Mouse (Mus musculus): ENCODE measurements around the gene Col4a6. TPM values are rescaled to one million over a fixed set of nuclear protein-coding genes. Genes with fewer than 3 reads are reported as not detected.

Gene Col4a6
- polyA plus RNA-seq, 1 experiment from 2014 or later, result 0.69 TPM

DNA sequence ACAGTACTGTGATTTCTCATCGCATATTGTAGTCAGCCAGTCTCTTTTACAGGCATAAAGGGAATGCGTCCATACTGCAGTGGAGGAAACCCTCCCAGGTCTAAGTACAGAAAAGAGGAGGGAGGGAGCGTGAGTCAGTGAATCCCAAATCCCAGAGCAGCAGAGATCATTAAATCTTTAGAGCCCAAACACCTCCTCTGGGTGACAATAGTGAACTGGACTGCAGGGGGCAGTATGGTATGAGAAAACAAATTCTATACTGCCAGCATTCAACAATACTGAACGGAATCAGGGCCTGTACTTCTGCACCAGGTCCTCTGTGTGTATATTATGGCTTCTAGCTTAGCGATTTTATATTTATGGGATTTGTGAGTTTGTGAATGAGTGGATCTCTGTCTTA lies 261.1 kb downstream of the Col4a6 start:
- H3K27me3 ChIP-seq (ENCODE audit: low read depth, poor library complexity, severe bottlenecking), result peaks cover 84% of the 10 kb centered on the region
- DNase-seq (ENCODE audit: low spot score), result no peak

GRCm38 (mm10) chrX:141198993-141199392 lies 274.9 kb downstream of the Col4a6 start:
- Histone ChIP-seq H3K4me3 (no peak overlapping the region), H3K4me1 (no peaks in the 10 kb centered on the region), H3K27ac (no peak overlapping the region), H3K36me3 (no peaks in the 10 kb centered on the region), H3K27me3 (ENCODE audit: low read depth, poor library complexity, severe bottlenecking) (peaks cover 100% of the 10 kb centered on the region), H3K9me3 (replicated peaks) (no peaks in the 10 kb centered on the region)
- 84% methylated on average over 3 of the region's 3 CpGs for WGBS
- DNase-seq (ENCODE audit: low spot score), result no peak

More for the DNA sequence above, 261.1 kb downstream of the Col4a6 start:
- WGBS, result 51% methylated on average over 5 of the region's 5 CpGs
- H3K27ac ChIP-seq, result no peak overlapping the region
- no peaks in the 10 kb centered on the region for H3K9me3 ChIP-seq (replicated peaks)
- H3K36me3 ChIP-seq, result no peaks in the 10 kb centered on the region
- no peak overlapping the region for H3K4me3 ChIP-seq
- H3K4me1 ChIP-seq, result no peaks in the 10 kb centered on the region

DNA sequence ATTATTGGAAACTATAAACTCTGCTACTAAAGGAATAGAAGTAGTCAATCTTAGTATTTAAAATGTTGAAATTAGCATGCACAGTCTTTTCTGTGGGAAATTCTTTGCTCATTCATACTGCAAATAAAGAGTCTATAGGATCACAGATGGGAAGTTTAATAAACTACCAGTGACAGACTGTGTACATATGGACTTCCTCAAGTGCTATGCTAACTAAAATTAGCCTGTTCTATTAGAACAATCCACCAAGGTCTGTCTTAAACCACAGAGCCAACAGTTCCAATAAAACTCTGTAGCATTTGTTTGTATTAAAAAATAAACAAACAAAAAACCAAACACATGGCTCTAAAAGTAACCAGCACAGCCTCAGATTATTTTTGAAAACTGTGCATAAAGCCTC lies 278.8 kb downstream of the Col4a6 start:
- H3K4me1 ChIP-seq, result no peaks in the 10 kb centered on the region
- peaks cover 100% of the 10 kb centered on the region for H3K27me3 ChIP-seq (ENCODE audit: low read depth, poor library complexity, severe bottlenecking)
- DNase-seq (ENCODE audit: low spot score), result no peak
- H3K4me3 ChIP-seq, result no peak overlapping the region
- no peak overlapping the region for H3K27ac ChIP-seq
- H3K36me3 ChIP-seq, result no peaks in the 10 kb centered on the region
- H3K9me3 ChIP-seq (replicated peaks), result no peaks in the 10 kb centered on the region

- Histone ChIP-seq H3K36me3 (no peaks in the 10 kb centered on the region), H3K27me3 (ENCODE audit: low read depth, poor library complexity, severe bottlenecking) (peaks cover 98% of the 10 kb centered on the region), H3K27ac (no peak overlapping the region), H3K4me3 (no peak overlapping the region), H3K9me3 (replicated peaks) (no peaks in the 10 kb centered on the region), H3K4me1 (no peaks in the 10 kb centered on the region)
- peak; percentile 46 for DNase-seq (ENCODE audit: low spot score)
- 38% methylated on average over 7 of the region's 7 CpGs for WGBS
Measured at GRCm38 (mm10) chrX:141175353-141175752, 298.5 kb downstream of the Col4a6 start.

- H3K27ac ChIP-seq, result no peak overlapping the region
- H3K9me3 ChIP-seq (replicated peaks), result no peaks in the 10 kb centered on the region
- WGBS, result 98% methylated on average over 4 of the region's 4 CpGs
- H3K4me3 ChIP-seq, result no peak overlapping the region
- DNase-seq (ENCODE audit: low spot score), result no peak
- H3K36me3 ChIP-seq, result no peaks in the 10 kb centered on the region
- peaks cover 90% of the 10 kb centered on the region for H3K27me3 ChIP-seq (ENCODE audit: low read depth, poor library complexity, severe bottlenecking)
- H3K4me1 ChIP-seq, result no peaks in the 10 kb centered on the region
Measured at GRCm38 (mm10) chrX:141165067-141165466, 308.8 kb downstream of the Col4a6 start.

DNA sequence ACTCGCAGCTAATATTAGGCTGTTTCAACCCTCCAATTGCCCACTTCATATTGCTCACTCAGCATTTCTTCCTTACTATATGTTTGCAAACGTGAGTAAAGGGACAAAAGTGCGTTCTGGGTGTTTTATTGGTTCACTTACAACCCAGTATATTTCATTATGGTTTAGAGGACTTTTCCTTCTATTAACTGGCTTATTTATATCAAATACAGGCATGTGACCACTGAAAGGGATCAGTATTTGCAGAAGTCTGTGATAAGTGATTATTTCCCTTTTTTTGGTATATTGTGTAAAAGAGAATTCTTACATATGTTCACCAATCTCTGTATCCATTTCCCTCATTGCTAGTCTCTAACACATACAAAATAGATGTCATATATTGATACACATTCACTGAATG lies 313.5 kb downstream of the Col4a6 start:
- Histone ChIP-seq H3K27me3 (ENCODE audit: low read depth, poor library complexity, severe bottlenecking) (peaks cover 88% of the 10 kb centered on the region), H3K4me3 (no peak overlapping the region), H3K27ac (no peak overlapping the region), H3K36me3 (no peaks in the 10 kb centered on the region), H3K4me1 (no peaks in the 10 kb centered on the region), H3K9me3 (replicated peaks) (no peaks in the 10 kb centered on the region)
- no peak for DNase-seq (ENCODE audit: low spot score)
- 80% methylated on average over 3 of the region's 3 CpGs for WGBS

GRCm38 (mm10) chrX:141158160-141158559 lies 315.7 kb downstream of the Col4a6 start:
- Histone ChIP-seq H3K4me3 (no peak overlapping the region), H3K27me3 (ENCODE audit: low read depth, poor library complexity, severe bottlenecking) (peaks cover 94% of the 10 kb centered on the region), H3K4me1 (no peaks in the 10 kb centered on the region), H3K36me3 (no peaks in the 10 kb centered on the region), H3K27ac (no peak overlapping the region), H3K9me3 (replicated peaks) (no peaks in the 10 kb centered on the region)
- WGBS, result 38% methylated on average over 4 of the region's 4 CpGs
- DNase-seq (ENCODE audit: low spot score), result no peak

DNA sequence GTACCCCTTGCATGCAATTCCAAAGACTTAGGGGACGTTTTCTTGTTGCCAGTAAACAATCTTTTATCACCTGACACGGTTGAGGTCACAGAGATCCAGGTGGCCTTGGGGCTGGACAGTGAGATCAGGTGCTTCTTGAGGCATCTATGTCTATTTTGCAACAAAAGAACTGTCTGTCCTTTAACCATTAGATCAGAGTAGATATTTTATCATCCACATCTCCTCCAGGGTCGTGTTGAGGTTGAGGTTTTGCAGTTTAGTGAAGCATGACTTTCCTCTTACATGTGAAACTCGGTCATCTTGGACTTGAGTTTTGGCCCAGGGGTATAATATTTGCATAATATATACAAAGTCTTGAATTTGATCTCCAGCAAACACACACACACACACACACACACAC lies 316.2 kb downstream of the Col4a6 start:
- peaks cover 94% of the 10 kb centered on the region for H3K27me3 ChIP-seq (ENCODE audit: low read depth, poor library complexity, severe bottlenecking)
- H3K4me1 ChIP-seq, result no peaks in the 10 kb centered on the region
- H3K36me3 ChIP-seq, result no peaks in the 10 kb centered on the region
- DNase-seq (ENCODE audit: low spot score), result no peak
- no peaks in the 10 kb centered on the region for H3K9me3 ChIP-seq (replicated peaks)
- no peak overlapping the region for H3K27ac ChIP-seq
- 70% methylated on average over 4 of the region's 4 CpGs for WGBS
- H3K4me3 ChIP-seq, result no peak overlapping the region

DNA sequence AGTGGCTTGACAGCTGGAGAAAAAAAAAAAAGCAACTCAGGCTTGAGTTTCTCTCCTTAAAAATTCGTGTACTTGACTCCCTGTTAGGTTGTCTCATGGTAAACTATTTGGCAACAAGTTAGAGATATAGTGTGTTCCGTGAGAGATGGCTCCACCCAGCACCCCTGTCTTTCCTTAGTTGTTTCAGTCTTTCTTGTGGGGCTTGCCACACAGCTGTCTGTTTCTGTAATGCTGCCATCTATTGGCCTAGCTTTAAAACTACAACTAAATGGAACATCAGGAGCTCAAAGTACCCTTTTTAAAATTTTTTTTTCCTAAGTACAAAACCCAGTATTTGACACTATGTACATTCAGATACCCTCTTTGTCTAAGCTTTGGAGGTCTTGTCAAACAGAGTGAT lies 317.2 kb downstream of the Col4a6 start:
- WGBS, result 9% methylated on average over 2 of the region's 2 CpGs
- H3K9me3 ChIP-seq (replicated peaks), result no peaks in the 10 kb centered on the region
- H3K4me1 ChIP-seq, result no peaks in the 10 kb centered on the region
- H3K36me3 ChIP-seq, result no peaks in the 10 kb centered on the region
- H3K4me3 ChIP-seq, result no peak overlapping the region
- no peak for DNase-seq (ENCODE audit: low spot score)
- peaks cover 96% of the 10 kb centered on the region for H3K27me3 ChIP-seq (ENCODE audit: low read depth, poor library complexity, severe bottlenecking)
- H3K27ac ChIP-seq, result no peak overlapping the region

DNA sequence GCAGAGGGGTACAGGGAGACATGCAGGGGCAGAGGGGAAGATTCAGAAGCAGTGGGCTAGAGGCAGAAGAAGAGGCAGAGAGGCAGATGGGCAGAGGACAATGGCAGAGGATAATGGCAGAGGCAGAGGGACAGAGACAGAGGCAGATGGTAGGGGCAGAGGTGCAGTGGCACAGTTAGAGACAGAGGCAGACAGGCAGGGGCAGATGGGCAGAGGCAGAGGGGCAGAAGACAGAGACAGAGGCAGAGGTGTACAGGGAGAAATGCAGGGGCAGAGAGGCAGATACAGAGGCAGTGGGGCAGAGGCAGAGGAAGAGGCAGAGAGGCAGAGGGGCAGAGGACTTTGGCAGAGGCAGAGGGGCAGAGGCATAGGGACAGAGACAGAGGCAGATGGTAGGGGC lies 322.7 kb downstream of the Col4a6 start:
- Histone ChIP-seq H3K9me3 (replicated peaks) (no peaks in the 10 kb centered on the region), H3K27me3 (ENCODE audit: low read depth, poor library complexity, severe bottlenecking) (peaks cover 69% of the 10 kb centered on the region), H3K36me3 (no peaks in the 10 kb centered on the region), H3K4me3 (no peak overlapping the region), H3K4me1 (no peaks in the 10 kb centered on the region), H3K27ac (no peak overlapping the region)
- DNase-seq (ENCODE audit: low spot score), result no peak

DNA sequence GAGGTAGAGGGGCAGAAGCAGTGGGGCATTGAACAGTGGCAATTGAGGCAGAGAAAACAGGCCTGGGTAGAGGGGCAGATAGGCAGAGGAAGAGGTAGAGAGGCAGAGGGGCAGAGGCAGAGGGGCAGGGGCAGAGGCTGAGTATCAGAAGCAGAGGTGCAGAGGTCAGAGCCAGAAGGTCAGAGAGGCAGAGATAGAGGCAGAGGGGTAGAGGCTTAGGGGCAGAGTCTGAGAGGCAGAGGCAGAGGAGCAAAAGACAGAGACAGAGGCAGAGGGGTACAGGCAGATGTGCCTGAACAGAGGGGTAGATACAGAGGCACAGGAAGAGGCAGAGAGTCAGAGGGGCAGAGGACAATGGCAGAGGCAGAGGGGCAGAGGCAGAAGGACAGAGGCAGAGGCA lies 323.6 kb downstream of the Col4a6 start:
- H3K4me3 ChIP-seq, result no peak overlapping the region
- H3K27ac ChIP-seq, result no peak overlapping the region
- no peaks in the 10 kb centered on the region for H3K4me1 ChIP-seq
- H3K9me3 ChIP-seq (replicated peaks), result no peaks in the 10 kb centered on the region
- peaks cover 60% of the 10 kb centered on the region for H3K27me3 ChIP-seq (ENCODE audit: low read depth, poor library complexity, severe bottlenecking)
- DNase-seq (ENCODE audit: low spot score), result no peak
- H3K36me3 ChIP-seq, result no peaks in the 10 kb centered on the region

GRCm38 (mm10) chrX:141149705-141150104 lies 324.2 kb downstream of the Col4a6 start:
- Histone ChIP-seq H3K4me3 (no peak overlapping the region), H3K27ac (no peak overlapping the region), H3K27me3 (ENCODE audit: low read depth, poor library complexity, severe bottlenecking) (peaks cover 54% of the 10 kb centered on the region), H3K36me3 (no peaks in the 10 kb centered on the region), H3K4me1 (no peaks in the 10 kb centered on the region), H3K9me3 (replicated peaks) (no peaks in the 10 kb centered on the region)
- 50% methylated on average over 1 of the region's 1 CpGs for WGBS
- DNase-seq (ENCODE audit: low spot score), result no peak
